Mouse (Mus musculus) forebrain, embryonic 12.5 days (tissue): ENCODE results near the gene Lima1. TPM values are rescaled to one million over a fixed set of nuclear protein-coding genes. Genes with fewer than 3 reads are reported as not detected.

Experiments used
- ATAC-seq: fragments of 200-750 bp; cut with Nextera tagmentation; 2 replicates; pipeline ENCODE4 v1.8.0; 2017; ENCODE audit warnings: moderate TSS enrichment; ENCODE audit not compliant: low FRiP score
- H3K27ac ChIP-seq: fragments of 300-500 bp; sonication (generic); 2 replicates; pipeline ENCODE4 v1.5.1; 2016; ENCODE audit warnings: mild to moderate bottlenecking
- H3K27me3 ChIP-seq: fragments of 300-500 bp; sonication (generic); 2 replicates; pipeline ENCODE4 v1.6.1; 2016; ENCODE audit warnings: mild to moderate bottlenecking
- H3K36me3 ChIP-seq: fragments of 300-500 bp; sonication (generic); replicated peaks from 2 replicates; pipeline ENCODE4 v1.6.1; 2016; ENCODE audit warnings: mild to moderate bottlenecking
- H3K4me1 ChIP-seq: fragments of 300-500 bp; sonication (generic); 2 replicates; pipeline ENCODE4 v1.6.1; 2016
- H3K4me2 ChIP-seq: fragments of 300-500 bp; sonication (generic); 2 replicates; pipeline ENCODE4 v1.6.1; 2016; ENCODE audit warnings: mild to moderate bottlenecking, moderate library complexity
- H3K4me3 ChIP-seq: fragments of 300-500 bp; sonication (generic); replicated peaks from 2 replicates; pipeline ENCODE4 v1.5.1; 2016; ENCODE audit warnings: mild to moderate bottlenecking
- H3K9ac ChIP-seq: fragments of 300-500 bp; sonication (generic); 2 replicates; pipeline ENCODE4 v1.6.1; 2016; ENCODE audit warnings: mild to moderate bottlenecking
- H3K9me3 ChIP-seq: fragments of 300-500 bp; sonication (generic); 2 replicates; pipeline ENCODE4 v1.6.1; 2016
- WGBS: fragments of 180-500 bp; shearing (Covaris S2); methylation state at CpG from one replicate; pipeline ENCODE4 v1.1.7; 2016; 5-methylcytosine and 5-hydroxymethylcytosine counted together
- polyA plus RNA-seq: library from polyadenylated mRNA; unstranded; fragments of >200 nt; fragmentation: Nextera tagmentation; extraction: Ambion mirVana; gene quantifications from 2 replicates; pipeline ENCODE4 v1.2.1, GENCODE M21; 2016

Lima1 gene
- polyA plus RNA-seq, 1 experiment from 2014 or later, result 41.0 TPM

DNA sequence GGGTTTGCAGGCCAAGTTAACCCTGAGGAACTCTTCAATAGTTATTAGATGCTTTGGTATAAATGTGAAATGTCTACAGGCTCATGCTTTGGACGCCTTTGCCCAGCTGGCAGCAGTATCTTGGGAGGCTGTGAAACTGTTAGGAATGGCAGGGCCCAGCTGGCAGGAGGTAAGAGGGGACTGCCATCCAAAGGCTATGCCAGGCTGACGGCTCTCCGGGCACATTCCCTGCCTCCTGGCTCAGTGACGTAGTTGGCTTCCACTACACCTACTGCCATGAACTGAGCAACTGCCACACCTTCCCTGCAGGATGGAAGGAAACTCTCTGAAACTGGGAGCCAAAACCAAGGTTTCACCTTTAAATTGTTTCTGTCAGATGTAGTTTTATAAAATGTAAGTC lies 135.0 kb downstream of the Lima1 start:
- no peaks in the 10 kb centered on the region for H3K4me1 ChIP-seq
- no peak overlapping the region for H3K9ac ChIP-seq
- no peaks in the 10 kb centered on the region for H3K27me3 ChIP-seq
- H3K4me2 ChIP-seq, result no peak overlapping the region
- H3K27ac ChIP-seq, result no peak overlapping the region
- ATAC-seq, result no peak
- WGBS, result 94% methylated on average over 4 of the region's 4 CpGs
- no peaks in the 10 kb centered on the region for H3K9me3 ChIP-seq
- H3K4me3 ChIP-seq, result no peak overlapping the region
- H3K36me3 ChIP-seq, result peaks cover 86% of the 10 kb centered on the region

DNA sequence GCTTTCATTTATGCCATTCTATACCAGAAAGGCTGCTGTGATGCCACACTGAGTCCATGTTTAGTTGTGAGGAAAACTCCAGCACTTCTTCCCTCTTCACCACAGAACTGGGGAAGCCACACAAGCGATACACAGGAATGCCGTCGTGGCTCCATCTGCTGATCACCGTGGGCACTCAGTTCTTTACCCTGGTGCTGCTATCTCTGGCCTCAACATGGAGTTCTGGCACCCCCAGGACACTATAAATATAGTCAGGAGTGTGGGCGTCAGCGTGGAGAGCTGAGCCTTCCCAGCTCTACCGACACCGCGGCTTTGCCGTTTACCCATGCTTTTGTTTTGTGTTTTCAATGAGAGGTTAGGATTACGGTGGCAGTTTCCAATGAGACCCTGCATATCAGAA lies 138.6 kb downstream of the Lima1 start:
- H3K27ac ChIP-seq, result no peak overlapping the region
- no peaks in the 10 kb centered on the region for H3K9me3 ChIP-seq
- H3K4me3 ChIP-seq, result no peak overlapping the region
- H3K36me3 ChIP-seq, result peaks cover 87% of the 10 kb centered on the region
- 90% methylated on average over 11 of the region's 11 CpGs for WGBS
- H3K9ac ChIP-seq, result no peak overlapping the region
- H3K4me1 ChIP-seq, result no peaks in the 10 kb centered on the region
- ATAC-seq, result no peak
- no peaks in the 10 kb centered on the region for H3K27me3 ChIP-seq
- no peak overlapping the region for H3K4me2 ChIP-seq

DNA sequence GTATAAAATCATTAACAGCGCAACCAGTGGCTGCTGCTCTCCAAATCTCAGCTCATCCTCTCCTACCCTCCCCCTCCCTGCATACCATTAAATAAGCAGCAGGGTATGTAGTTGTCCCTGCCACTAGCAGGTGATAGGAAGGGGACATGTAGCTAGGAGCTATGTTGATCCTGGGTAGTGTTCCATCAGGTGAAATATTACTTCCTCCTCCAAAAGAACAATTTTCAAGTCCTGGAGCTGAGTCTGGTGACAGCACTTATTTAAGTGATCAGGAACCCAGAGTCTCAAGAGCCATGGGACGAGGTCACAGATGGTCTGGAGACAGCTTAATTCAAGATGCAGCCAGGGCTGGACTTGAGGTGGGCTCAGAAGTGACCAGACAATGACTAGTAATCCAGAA lies 139.6 kb downstream of the Lima1 start:
- H3K4me1 ChIP-seq, result no peaks in the 10 kb centered on the region
- no peak overlapping the region for H3K4me3 ChIP-seq
- no peak overlapping the region for H3K9ac ChIP-seq
- no peaks in the 10 kb centered on the region for H3K9me3 ChIP-seq
- H3K4me2 ChIP-seq, result no peak overlapping the region
- peaks cover 81% of the 10 kb centered on the region for H3K36me3 ChIP-seq
- no peak for ATAC-seq
- no peak overlapping the region for H3K27ac ChIP-seq
- H3K27me3 ChIP-seq, result no peaks in the 10 kb centered on the region
- WGBS, result 91% methylated on average over 2 of the region's 2 CpGs

DNA sequence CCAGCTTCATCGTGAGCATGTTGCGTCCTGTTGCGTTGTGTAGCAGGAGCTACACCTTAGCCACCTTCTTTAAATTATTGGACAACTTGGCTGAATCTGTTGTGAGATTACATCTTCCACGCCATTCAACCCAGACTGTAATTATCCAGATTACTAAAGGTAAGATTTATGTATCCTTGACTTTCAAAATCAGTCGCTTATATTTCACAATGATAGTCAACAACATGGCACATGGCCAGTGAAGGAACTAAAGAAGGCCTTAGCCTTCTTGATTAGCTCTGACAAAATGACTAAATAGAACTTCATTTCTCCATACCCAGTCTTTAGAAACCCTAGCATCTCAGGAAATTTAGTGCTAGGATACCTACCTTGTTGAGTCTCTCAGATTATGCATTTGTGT lies 142.1 kb downstream of the Lima1 start:
- no peak overlapping the region for H3K4me3 ChIP-seq
- H3K4me2 ChIP-seq, result no peak overlapping the region
- H3K4me1 ChIP-seq, result no peaks in the 10 kb centered on the region
- no peaks in the 10 kb centered on the region for H3K27me3 ChIP-seq
- H3K36me3 ChIP-seq, result peaks cover 73% of the 10 kb centered on the region
- H3K9me3 ChIP-seq, result peaks cover 4% of the 10 kb centered on the region; the same call in 1 of the 2 replicates
- H3K27ac ChIP-seq, result no peak overlapping the region
- H3K9ac ChIP-seq, result no peak overlapping the region
- ATAC-seq, result no peak
- WGBS, result 96% methylated on average over 5 of the region's 5 CpGs

DNA sequence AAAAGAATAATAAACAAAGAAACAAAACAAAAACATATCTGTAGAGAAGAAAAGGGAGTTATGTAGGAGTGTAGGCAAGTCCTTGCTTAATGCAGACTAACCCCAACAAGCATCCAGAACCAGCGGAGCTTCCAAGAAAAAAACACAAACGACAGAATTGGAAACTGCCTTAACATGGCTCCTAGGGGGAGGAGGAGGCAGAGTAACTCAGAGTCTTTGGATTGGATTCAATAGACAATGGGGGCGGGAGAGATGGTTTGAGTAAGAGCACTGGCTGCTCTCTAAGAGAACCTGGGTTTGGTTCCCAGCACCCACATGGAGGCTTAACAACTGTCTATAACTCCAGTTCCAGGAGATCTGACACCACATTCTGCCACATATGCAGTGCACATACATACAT lies 143.6 kb downstream of the Lima1 start:
- Histone ChIP-seq H3K4me2 (no peak overlapping the region), H3K27me3 (no peaks in the 10 kb centered on the region), H3K9ac (no peak overlapping the region), H3K27ac (no peak overlapping the region), H3K9me3 (peaks cover 4% of the 10 kb centered on the region; the same call in 1 of the 2 replicates), H3K4me3 (no peak overlapping the region), H3K4me1 (peaks cover under 1% of the 10 kb centered on the region), H3K36me3 (peaks cover 68% of the 10 kb centered on the region)
- WGBS, result 87% methylated on average over 3 of the region's 3 CpGs
- ATAC-seq, result no peak

DNA sequence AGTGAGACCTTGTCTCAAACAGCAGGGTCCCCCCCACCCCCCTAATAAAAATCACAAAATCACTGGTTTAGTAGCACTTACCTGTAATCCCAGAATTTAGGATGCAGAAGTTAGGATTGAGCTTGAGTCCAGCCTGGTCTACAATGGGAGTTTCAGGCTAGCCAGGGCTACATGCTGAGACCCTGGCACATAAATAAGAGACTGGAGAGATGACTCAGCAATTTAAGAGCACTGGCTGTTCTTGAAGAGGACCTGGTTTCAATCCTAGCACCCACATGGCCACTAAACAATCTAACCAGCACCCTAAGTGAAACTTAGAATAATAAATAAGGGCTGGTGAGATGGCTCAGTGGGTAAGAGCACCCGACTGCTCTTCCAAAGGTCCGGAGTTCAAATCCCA lies 144.1 kb downstream of the Lima1 start:
- ATAC-seq, result no peak
- H3K4me1 ChIP-seq, result peaks cover 6% of the 10 kb centered on the region
- peaks cover 4% of the 10 kb centered on the region; the same call in 1 of the 2 replicates for H3K9me3 ChIP-seq
- no peaks in the 10 kb centered on the region for H3K27me3 ChIP-seq
- no peak overlapping the region for H3K9ac ChIP-seq
- no peak overlapping the region for H3K4me3 ChIP-seq
- no peak overlapping the region for H3K27ac ChIP-seq
- 96% methylated on average over 2 of the region's 2 CpGs for WGBS
- peaks cover 62% of the 10 kb centered on the region for H3K36me3 ChIP-seq
- H3K4me2 ChIP-seq, result no peak overlapping the region

DNA sequence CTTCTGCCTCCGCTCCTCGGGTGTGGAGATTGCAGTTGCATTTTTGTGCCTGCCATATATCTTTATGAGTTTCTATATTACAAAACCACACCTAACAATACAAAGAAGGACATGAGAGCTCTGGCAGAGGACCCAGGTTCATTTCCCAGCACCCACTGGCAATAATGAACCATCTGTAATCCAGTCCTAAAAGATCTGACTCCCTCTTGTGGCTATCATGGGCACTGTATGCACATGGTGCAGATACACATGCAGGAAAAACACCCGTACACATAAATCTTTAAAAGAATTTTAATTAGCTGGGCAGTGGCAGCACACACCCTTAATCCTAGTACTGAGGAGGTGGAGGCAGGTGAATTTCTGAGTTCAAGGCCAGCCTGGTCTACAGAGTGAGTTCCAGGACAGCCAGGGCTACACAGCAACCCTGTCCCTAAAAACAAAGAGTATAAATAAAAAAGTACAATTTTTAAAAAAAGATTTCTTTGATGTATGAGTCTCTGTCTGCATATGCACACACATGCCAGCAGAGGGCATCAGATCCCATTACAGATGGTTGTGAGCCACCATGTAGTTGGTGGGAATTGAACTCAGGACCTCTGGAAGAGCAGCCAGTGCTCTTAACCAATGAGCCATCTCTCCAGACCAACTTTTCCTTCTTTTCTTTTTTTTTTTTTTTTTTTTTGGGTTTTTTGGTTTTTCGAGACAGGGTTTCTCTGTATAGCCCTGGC lies 146.0 kb downstream of the Lima1 start:
- H3K36me3 ChIP-seq, result peaks cover 43% of the 10 kb centered on the region
- peaks cover 4% of the 10 kb centered on the region; the same call in 1 of the 2 replicates for H3K9me3 ChIP-seq
- no peak overlapping the region for H3K27ac ChIP-seq
- no peaks in the 10 kb centered on the region for H3K27me3 ChIP-seq
- peaks cover 19% of the 10 kb centered on the region for H3K4me1 ChIP-seq
- ATAC-seq, result no peak
- H3K4me3 ChIP-seq, result no peak overlapping the region
- no peak overlapping the region for H3K9ac ChIP-seq
- H3K4me2 ChIP-seq, result no peak overlapping the region
- 96% methylated on average over 4 of the region's 4 CpGs for WGBS

Other genes starting within 250 kb of the Lima1 start
- gene Racgap1, start 223.8 kb downstream of the Lima1 start, polyA plus RNA-seq, result 230 and 251 TPM in 2 replicates
- gene Asic1, start 205.1 kb downstream of the Lima1 start, polyA plus RNA-seq, result 14.7 and 18.2 TPM in 2 replicates
- gene Smarcd1, start 173.3 kb downstream of the Lima1 start, polyA plus RNA-seq, result 135 and 138 TPM in 2 replicates
- gene Gm17349, start 170.0 kb downstream of the Lima1 start, polyA plus RNA-seq, result not detected in 2 replicates
- 0.57 and 0.72 TPM in 2 replicates for gene Gpd1, start 157.9 kb downstream of the Lima1 start, polyA plus RNA-seq
- gene Cox14, start 149.8 kb downstream of the Lima1 start, polyA plus RNA-seq, result 167 and 168 TPM in 2 replicates
- gene Cers5, start 102.6 kb downstream of the Lima1 start, polyA plus RNA-seq, result 64.7 and 67.1 TPM in 2 replicates
- not detected in 2 replicates for gene Fam186a, start 91.6 kb upstream of the Lima1 start, polyA plus RNA-seq
- gene Larp4, start 94.6 kb upstream of the Lima1 start, polyA plus RNA-seq, result 41.5 and 43.8 TPM in 2 replicates
- gene Dip2b, start 163.2 kb upstream of the Lima1 start, polyA plus RNA-seq, result 25.8 and 27.3 TPM in 2 replicates